Mouse (Mus musculus): Measurements from ENCODE around the gene Gpr88. TPM values are rescaled to one million over a fixed set of nuclear protein-coding genes. Genes with fewer than 3 reads are reported as not detected.
"Not testable (repeated sequence)": the region's sequence is repeated elsewhere in the genome, so short reads cannot be mapped to it uniquely, and the experiment has no call there.

The Gpr88 gene
- polyA plus RNA-seq, 1 experiment: 0.20 TPM

DNA sequence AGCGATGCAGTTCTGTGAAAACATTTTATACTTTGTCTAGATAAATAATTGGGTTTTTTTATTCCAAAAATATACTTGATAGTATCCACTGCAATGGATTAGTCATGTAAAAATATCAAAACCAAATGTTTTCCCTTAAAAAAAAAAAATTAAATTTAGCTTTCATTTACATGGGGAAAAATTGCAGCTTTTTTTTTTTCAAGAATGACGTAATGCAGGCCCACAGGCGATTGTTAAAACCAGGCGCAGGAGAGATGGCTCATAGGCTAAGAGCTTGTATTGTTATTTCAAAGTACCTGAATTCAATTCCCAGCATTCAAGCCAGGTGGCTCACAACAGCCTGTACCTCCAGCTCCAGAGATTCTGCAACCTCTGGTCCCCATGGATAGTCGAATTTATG, 25.9 kb downstream of the Gpr88 start:
- Histone ChIP-seq H3K4me1 (ENCODE audit: control insufficient read depth, insufficient read depth, low read length) (peaks cover 3% of the 10 kb centered on the region; the same call in 1 of the 2 replicates), H3K27me3 (ENCODE audit: control insufficient read depth, insufficient read depth, low read length) (no peaks in the 10 kb centered on the region), H3K36me3 (ENCODE audit: control insufficient read depth, insufficient read depth, low read length) (no peaks in the 10 kb centered on the region), H3K4me3 (ENCODE audit: control insufficient read depth, low read depth, low read length) (no peak overlapping the region), H3K27ac (ENCODE audit: control insufficient read depth, insufficient read depth, low read depth, low read length) (no peak overlapping the region)
- no peak for TF ChIP-seq POLR2A (IDR thresholded peaks at IDR 0.05; ENCODE audit: control insufficient read depth, low read depth, low read length)
- TF ChIP-seq CTCF (IDR thresholded peaks at IDR 0.05; ENCODE audit: control insufficient read depth, insufficient read depth, insufficient replicate concordance, low read depth, low read length): no peak

DNA sequence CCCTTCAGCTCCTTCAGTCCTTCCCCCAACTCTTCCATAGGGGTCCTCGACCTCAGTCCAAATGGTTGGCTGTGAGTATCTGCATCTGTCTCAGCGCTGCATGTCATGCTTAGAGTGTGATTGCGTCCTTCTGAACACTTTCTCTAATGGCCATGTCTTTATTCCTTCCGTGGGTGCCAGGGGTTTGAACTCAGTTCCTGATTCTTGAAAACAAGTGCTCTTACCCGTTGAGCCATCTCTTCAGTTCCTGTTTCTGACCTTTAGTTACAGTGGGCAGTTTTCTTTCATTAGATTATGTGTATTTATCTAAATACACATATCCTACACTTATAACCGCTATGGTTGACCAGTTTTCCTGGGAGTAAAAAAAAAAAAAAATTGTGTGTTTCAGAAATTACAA, 26.4 kb downstream of the Gpr88 start:
- Histone ChIP-seq H3K4me1 (ENCODE audit: control insufficient read depth, insufficient read depth, low read length) (peaks cover 4% of the 10 kb centered on the region; the same call in 1 of the 2 replicates), H3K27ac (ENCODE audit: control insufficient read depth, insufficient read depth, low read depth, low read length) (no peak overlapping the region), H3K27me3 (ENCODE audit: control insufficient read depth, insufficient read depth, low read length) (no peaks in the 10 kb centered on the region), H3K4me3 (ENCODE audit: control insufficient read depth, low read depth, low read length) (no peak overlapping the region), H3K36me3 (ENCODE audit: control insufficient read depth, insufficient read depth, low read length) (no peaks in the 10 kb centered on the region)
- TF ChIP-seq CTCF (IDR thresholded peaks at IDR 0.05; ENCODE audit: control insufficient read depth, insufficient read depth, insufficient replicate concordance, low read depth, low read length) (no peak), POLR2A (IDR thresholded peaks at IDR 0.05; ENCODE audit: control insufficient read depth, low read depth, low read length) (no peak)

DNA sequence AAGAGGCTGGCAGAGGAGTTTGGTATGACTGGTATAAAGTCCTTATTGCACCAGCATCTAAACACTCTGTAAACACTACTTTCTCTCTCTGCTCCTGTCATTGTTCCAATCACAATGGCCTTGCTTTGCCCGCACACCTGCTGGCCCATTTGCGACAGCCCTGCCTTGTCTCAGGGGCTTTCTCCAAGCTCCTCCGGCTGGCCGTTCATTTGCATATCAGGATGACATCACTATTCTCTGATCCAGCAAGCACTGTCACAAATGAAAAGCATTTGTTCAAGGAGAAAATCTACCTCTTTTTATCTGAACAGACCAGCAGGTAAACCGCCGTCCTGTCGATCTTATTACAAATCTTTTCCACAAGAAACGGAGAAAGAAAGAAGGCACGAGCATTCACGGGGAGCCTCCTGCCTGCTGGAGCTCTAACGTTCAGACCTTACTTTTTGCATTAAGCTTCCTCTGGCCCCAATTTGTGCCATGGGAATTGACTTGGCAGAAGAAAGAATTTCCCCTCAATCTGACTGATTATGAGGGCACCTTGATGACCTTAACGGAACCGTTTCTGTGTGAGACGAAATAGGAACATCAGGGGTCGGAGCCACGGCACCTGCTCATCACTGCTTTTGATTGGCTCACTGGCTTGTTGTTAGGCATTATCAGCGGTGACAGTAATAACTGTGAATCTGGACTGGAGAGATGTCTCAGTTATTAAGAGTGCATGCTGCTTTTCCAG, 30.6 kb downstream of the Gpr88 start:
- Histone ChIP-seq H3K4me3 (ENCODE audit: control insufficient read depth, low read depth, low read length) (no peak overlapping the region), H3K4me1 (ENCODE audit: control insufficient read depth, insufficient read depth, low read length) (peaks cover 4% of the 10 kb centered on the region; the same call in 1 of the 2 replicates), H3K36me3 (ENCODE audit: control insufficient read depth, insufficient read depth, low read length) (no peaks in the 10 kb centered on the region), H3K27me3 (ENCODE audit: control insufficient read depth, insufficient read depth, low read length) (no peaks in the 10 kb centered on the region), H3K27ac (ENCODE audit: control insufficient read depth, insufficient read depth, low read depth, low read length) (no peak overlapping the region)
- no peak for TF ChIP-seq POLR2A (IDR thresholded peaks at IDR 0.05; ENCODE audit: control insufficient read depth, low read depth, low read length)
- no peak for TF ChIP-seq CTCF (IDR thresholded peaks at IDR 0.05; ENCODE audit: control insufficient read depth, insufficient read depth, insufficient replicate concordance, low read depth, low read length)

DNA sequence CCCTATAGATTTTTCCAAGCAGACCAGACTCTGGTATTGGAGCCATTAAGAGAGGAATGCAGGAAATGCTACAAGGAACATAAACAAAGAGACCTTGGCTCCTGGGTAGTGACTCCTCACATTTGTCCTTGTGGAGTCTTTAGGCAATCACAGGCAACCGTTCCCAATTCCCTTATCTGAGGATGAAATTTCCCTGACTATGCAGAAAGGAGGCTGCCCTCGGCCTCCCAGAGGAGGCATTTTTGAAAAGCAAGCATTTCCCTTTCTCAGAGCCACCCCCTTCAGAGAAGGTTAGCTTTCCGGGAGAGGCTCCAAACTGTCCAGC, 31.7 kb downstream of the Gpr88 start:
- Histone ChIP-seq H3K27me3 (ENCODE audit: control insufficient read depth, insufficient read depth, low read length) (no peaks in the 10 kb centered on the region), H3K36me3 (ENCODE audit: control insufficient read depth, insufficient read depth, low read length) (no peaks in the 10 kb centered on the region), H3K4me1 (ENCODE audit: control insufficient read depth, insufficient read depth, low read length) (peaks cover 4% of the 10 kb centered on the region; the same call in 1 of the 2 replicates), H3K4me3 (ENCODE audit: control insufficient read depth, low read depth, low read length) (no peak overlapping the region), H3K27ac (ENCODE audit: control insufficient read depth, insufficient read depth, low read depth, low read length) (peak overlapping the region; percentile 62)
- TF ChIP-seq POLR2A (IDR thresholded peaks at IDR 0.05; ENCODE audit: control insufficient read depth, low read depth, low read length) (no peak), CTCF (IDR thresholded peaks at IDR 0.05; ENCODE audit: control insufficient read depth, insufficient read depth, insufficient replicate concordance, low read depth, low read length) (no peak)

GRCm38 (mm10) chr3:116220980-116221685, 32.2 kb downstream of the Gpr88 start:
- H3K27ac ChIP-seq (ENCODE audit: control insufficient read depth, insufficient read depth, low read depth, low read length): peak overlapping the region; percentile 62

DNA sequence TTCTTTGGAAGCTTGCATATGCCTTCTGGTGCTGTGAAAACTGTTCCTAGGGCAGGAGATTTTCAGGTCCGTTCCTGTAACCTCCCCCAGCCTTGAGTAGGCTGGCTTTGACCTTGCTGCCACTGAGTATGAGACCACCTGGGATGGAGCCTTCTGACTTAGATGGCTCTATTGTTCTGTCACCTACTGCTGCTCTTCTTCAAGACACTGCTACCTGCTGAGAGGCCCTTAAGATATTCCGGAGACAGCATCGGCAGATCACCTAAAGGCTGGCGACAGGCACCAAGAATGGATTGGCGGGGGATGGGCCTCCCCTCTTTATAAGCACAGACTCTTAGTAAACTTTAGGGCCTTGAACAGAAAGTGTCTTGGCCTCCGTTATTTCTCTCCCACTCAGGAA, 35.9 kb downstream of the Gpr88 start:
- H3K4me1 ChIP-seq (ENCODE audit: control insufficient read depth, insufficient read depth, low read length); H3K27me3 ChIP-seq (ENCODE audit: control insufficient read depth, insufficient read depth, low read length); H3K27ac ChIP-seq (ENCODE audit: control insufficient read depth, insufficient read depth, low read depth, low read length); H3K4me3 ChIP-seq (ENCODE audit: control insufficient read depth, low read depth, low read length); H3K36me3 ChIP-seq (ENCODE audit: control insufficient read depth, insufficient read depth, low read length): not testable (repeated sequence)

More at GRCm38 (mm10) chr3:116220980-116221685, 32.2 kb downstream of the Gpr88 start:
- Histone ChIP-seq H3K4me1 (ENCODE audit: control insufficient read depth, insufficient read depth, low read length) (peaks cover 4% of the 10 kb centered on the region; the same call in 1 of the 2 replicates), H3K27me3 (ENCODE audit: control insufficient read depth, insufficient read depth, low read length) (no peaks in the 10 kb centered on the region), H3K36me3 (ENCODE audit: control insufficient read depth, insufficient read depth, low read length) (no peaks in the 10 kb centered on the region), H3K4me3 (ENCODE audit: control insufficient read depth, low read depth, low read length) (no peak overlapping the region)
- TF ChIP-seq POLR2A (IDR thresholded peaks at IDR 0.05; ENCODE audit: control insufficient read depth, low read depth, low read length) (no peak), CTCF (IDR thresholded peaks at IDR 0.05; ENCODE audit: control insufficient read depth, insufficient read depth, insufficient replicate concordance, low read depth, low read length) (no peak)

- no peaks in the 10 kb centered on the region for H3K36me3 ChIP-seq (ENCODE audit: control insufficient read depth, insufficient read depth, low read length)
- no peaks in the 10 kb centered on the region for H3K4me1 ChIP-seq (ENCODE audit: control insufficient read depth, insufficient read depth, low read length)
- no peaks in the 10 kb centered on the region for H3K27me3 ChIP-seq (ENCODE audit: control insufficient read depth, insufficient read depth, low read length)
- no peak for TF ChIP-seq CTCF (IDR thresholded peaks at IDR 0.05; ENCODE audit: control insufficient read depth, insufficient read depth, insufficient replicate concordance, low read depth, low read length)
- no peak for TF ChIP-seq POLR2A (IDR thresholded peaks at IDR 0.05; ENCODE audit: control insufficient read depth, low read depth, low read length)
- no peak overlapping the region for H3K4me3 ChIP-seq (ENCODE audit: control insufficient read depth, low read depth, low read length)
- no peak overlapping the region for H3K27ac ChIP-seq (ENCODE audit: control insufficient read depth, insufficient read depth, low read depth, low read length)
Measured at GRCm38 (mm10) chr3:116216261-116216660, 37.0 kb downstream of the Gpr88 start.

All from testis, adult 2 months (tissue).